ENCODE assay signal across 19 mouse cellular contexts in the genomic region with DNA sequence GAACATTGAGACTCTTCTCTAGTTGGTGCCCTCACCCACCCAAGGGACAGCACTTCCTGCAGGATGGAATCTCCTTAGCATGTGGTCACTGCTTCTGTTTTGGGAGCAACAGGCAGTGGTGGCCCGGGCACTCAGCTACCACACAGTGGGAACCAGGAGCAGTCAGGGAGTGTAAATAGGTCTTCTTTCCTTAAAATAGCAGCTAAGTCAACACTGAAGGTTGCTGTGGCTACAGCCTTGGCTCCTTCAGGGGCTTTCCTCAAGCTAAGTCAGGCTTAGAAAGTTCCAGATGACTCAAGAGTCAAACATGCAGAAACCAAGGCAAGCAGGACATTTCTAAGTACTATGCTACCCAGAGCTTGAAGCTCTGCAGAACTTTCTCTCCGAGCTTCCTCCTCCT. TPM values are rescaled to one million over a fixed set of nuclear protein-coding genes. Genes with fewer than 3 reads are reported as not detected.
DNase-seq lines count a peak whose midpoint lies in the region; ATAC-seq and TF ChIP-seq lines count a peak whose summit lies in the region.
"Had no signal": no experiment of that assay in that cellular context is flagged by ENCODE, and none has a peak within 500 bp of the region (broad histone marks: within the 10 kb centered on the region; RNA-seq: fewer than 3 reads in every experiment).

No protein-coding gene starts in this region.

- ATAC-seq in heart, embryonic 16.5 days (replicated peaks; ENCODE audit: extremely low read depth, insufficient read depth, low FRiP score), result no peak
- no peak for ATAC-seq in kidney, embryonic 15.5 days (replicated peaks; ENCODE audit: low FRiP score)
- ATAC-seq: intestine, postnatal 0 days had no signal

- no peak overlapping the region for H3K4me2 ChIP-seq in heart, embryonic 16.5 days (ENCODE audit: low read depth, low read length)
- H3K4me2 ChIP-seq in kidney, embryonic 15.5 days, result no peak overlapping the region
- H3K4me2 ChIP-seq: embryonic facial prominence, embryonic 13.5 days; hindbrain, embryonic 14.5 days; liver, embryonic 15.5 days; midbrain, embryonic 11.5 days; neural tube, embryonic 13.5 days had no signal

- H3K4me3 ChIP-seq in gastrocnemius, adult 2 months, result no peak overlapping the region
- H3K4me3 ChIP-seq in bone marrow macrophage, adult 2 months (ENCODE audit: insufficient read depth, low read length), result no peak overlapping the region
- no peak overlapping the region for H3K4me3 ChIP-seq in heart, embryonic 16.5 days (ENCODE audit: low read length)
- no peak overlapping the region for H3K4me3 ChIP-seq in kidney, embryonic 15.5 days (replicated peaks)
- H3K4me3 ChIP-seq: embryonic facial prominence, embryonic 13.5 days; forebrain, embryonic 10.5 days; liver, embryonic 15.5 days; neural tube, embryonic 13.5 days had no signal

- H3K9ac ChIP-seq in heart, embryonic 16.5 days (ENCODE audit: low read length), result no peak overlapping the region
- H3K9ac ChIP-seq in kidney, embryonic 15.5 days, result no peak overlapping the region
- H3K9ac ChIP-seq: embryonic facial prominence, embryonic 13.5 days; hindbrain, embryonic 14.5 days; liver, embryonic 15.5 days; neural tube, embryonic 13.5 days had no signal

- TF ChIP-seq POLR2A in bone marrow macrophage, adult 2 months (IDR thresholded peaks at IDR 0.05; ENCODE audit: borderline replicate concordance, low read depth, low read length), result no peak

- peak; percentile 43 for DNase-seq in gastrocnemius, adult 2 months
- DNase-seq in gastrocnemius, postnatal 25 days, result no peak
- DNase-seq in 3134 (ENCODE audit: extremely low read depth, insufficient read length, low spot score), result peak; percentile 16
- DNase-seq in kidney, adult 8-10 months, result no peak
- DNase-seq in cerebellum, postnatal 4 days (ENCODE audit: low spot score in 2 of 2), result no peak
- DNase-seq: cerebellum, adult 9-10 months; kidney, postnatal 25 days had no signal

- WGBS in heart, embryonic 16.5 days, result 37% methylated on average over 2 of the region's 2 CpGs
- 44% methylated on average over 2 of the region's 2 CpGs for WGBS in kidney, embryonic 15.5 days

- intact Hi-C loops in gastrocnemius, adult 2 months (cut with DNase I), result no loop called here

- TF ChIP-seq CTCF in gastrocnemius, adult 2 months (IDR thresholded peaks at IDR 0.05), result peak; percentile 17; the same call in 1 of the 2 replicates
- TF ChIP-seq CTCF in bone marrow macrophage, adult 2 months (IDR thresholded peaks at IDR 0.05; ENCODE audit: low read depth, low read length), result no peak

- H3K36me3 ChIP-seq in heart, embryonic 16.5 days (ENCODE audit: control insufficient read depth, insufficient read depth), result peaks cover 23% of the 10 kb centered on the region
- no peaks in the 10 kb centered on the region for H3K36me3 ChIP-seq in kidney, embryonic 15.5 days
- H3K36me3 ChIP-seq: embryonic facial prominence, embryonic 13.5 days; liver, embryonic 15.5 days; neural tube, embryonic 13.5 days had no signal

- H3K4me1 ChIP-seq in bone marrow macrophage, adult 2 months (ENCODE audit: control insufficient read depth, insufficient read depth, low read length), result peaks cover 13% of the 10 kb centered on the region
- peaks cover 9% of the 10 kb centered on the region; the same call in 1 of the 2 replicates for H3K4me1 ChIP-seq in heart, embryonic 16.5 days (ENCODE audit: control insufficient read depth, insufficient read depth, low read length)
- no peaks in the 10 kb centered on the region for H3K4me1 ChIP-seq in kidney, embryonic 15.5 days
- H3K4me1 ChIP-seq: embryonic facial prominence, embryonic 13.5 days; forebrain, embryonic 10.5 days; liver, embryonic 15.5 days had no signal

- peak overlapping the region; percentile 67 for H3K27ac ChIP-seq in gastrocnemius, adult 2 months
- peak overlapping the region; percentile 25; the same call in 1 of the 2 replicates for H3K27ac ChIP-seq in bone marrow macrophage, adult 2 months (ENCODE audit: insufficient read depth, low read depth, low read length)
- peak overlapping the region; percentile 19 for H3K27ac ChIP-seq in heart, embryonic 16.5 days (ENCODE audit: low read length)
- H3K27ac ChIP-seq in kidney, embryonic 15.5 days, result no peak overlapping the region
- H3K27ac ChIP-seq: embryonic facial prominence, embryonic 13.5 days; forebrain, embryonic 10.5 days; hindbrain, embryonic 14.5 days; liver, embryonic 15.5 days; macrophage; neural tube, embryonic 13.5 days had no signal

- H3K9me3 ChIP-seq in heart, embryonic 16.5 days (replicated peaks; ENCODE audit: control insufficient read depth, low read length), result no peaks in the 10 kb centered on the region
- no peaks in the 10 kb centered on the region for H3K9me3 ChIP-seq in kidney, embryonic 15.5 days (replicated peaks)
- H3K9me3 ChIP-seq: embryonic facial prominence, embryonic 13.5 days; forebrain, embryonic 10.5 days; liver, embryonic 15.5 days; neural tube, embryonic 13.5 days had no signal

- H3K27me3 ChIP-seq in heart, embryonic 16.5 days (ENCODE audit: control insufficient read depth, insufficient read depth, low read length), result no peaks in the 10 kb centered on the region
- no peaks in the 10 kb centered on the region for H3K27me3 ChIP-seq in kidney, embryonic 15.5 days
- H3K27me3 ChIP-seq: embryonic facial prominence, embryonic 13.5 days; liver, embryonic 15.5 days; neural tube, embryonic 13.5 days had no signal

RNA-seq across cellular contexts. Expression of gene Fam189a2, which starts 43.5 kb away (rescaled TPM):
- total RNA-seq in gastrocnemius, adult 2 months (2021), result 10 to 100 TPM; 17.5 to 24.8 TPM
- 10 to 100 TPM; 22.5 to 31.0 TPM for total RNA-seq in gastrocnemius, postnatal 25 days (2021)
- not detected in 2 replicates for polyA plus RNA-seq in bone marrow macrophage, adult 2 months (2012; ENCODE audit: insufficient read depth, insufficient read length, missing spikeins)
- 5.6 and 6.0 TPM in 2 replicates for polyA plus RNA-seq in heart, embryonic 16.5 days (2015; fragmentation: Nextera tagmentation; extraction: Ambion mirVana)
- 1.5 and 1.6 TPM in 2 replicates for polyA plus RNA-seq in kidney, embryonic 15.5 days (2015; fragmentation: Nextera tagmentation; extraction: Ambion mirVana)
- total RNA-seq: monocyte, adult 5-6 weeks had no signal
- polyA plus RNA-seq: macrophage had no signal

Comparison
In these comparisons a context has a peak if more than half of its experiments do, and no peak if none do; other contexts are left out.
1. DNase-seq: peak in gastrocnemius, adult 2 months (single experiment) and 3134 (single experiment); none in gastrocnemius, postnatal 25 days (single experiment), kidney, adult 8-10 months (0 of 2) and cerebellum, postnatal 4 days (0 of 2).